Mouse (Mus musculus): Measurements from ENCODE around the gene Clstn1.

GRCm38 (mm10) chr4:149594913-149595581 lies 8.8 kb downstream of the Clstn1 start:
- TF ChIP-seq CTCF (IDR thresholded peaks at IDR 0.05; ENCODE audit: low read depth, low read length) (no peak), POLR2A (IDR thresholded peaks at IDR 0.05; ENCODE audit: borderline replicate concordance, low read depth, low read length) (no peak)
